Mouse (Mus musculus) cortical plate, adult 2 months (tissue): ENCODE measurements around the gene Tspear. TPM values are rescaled to one million over a fixed set of nuclear protein-coding genes. Genes with fewer than 3 reads are reported as not detected.
"Not testable (repeated sequence)": the region's sequence is repeated elsewhere in the genome, so short reads cannot be mapped to it uniquely, and the experiment has no call there.

ENCODE experiments used
- H3K27ac ChIP-seq: fragments of 200-500 bp; 2 replicates; pipeline ENCODE4 v1.5.1; 2012; ENCODE audit warnings: low read length, control low read depth, inconsistent platforms; ENCODE audit not compliant: insufficient read depth
- H3K4me1 ChIP-seq: fragments of 200-500 bp; 2 replicates; pipeline ENCODE4 v1.6.1; 2011; ENCODE audit warnings: low read length; ENCODE audit not compliant: control insufficient read depth, insufficient read depth
- H3K4me3 ChIP-seq: fragments of 200-500 bp; 2 replicates; pipeline ENCODE4 v1.5.1; 2011; ENCODE audit warnings: mild to moderate bottlenecking, low read length, control low read depth; ENCODE audit not compliant: insufficient read depth
- CTCF ChIP-seq: fragments of 200-500 bp; IDR thresholded peaks from 2 replicates; pipeline ENCODE4 v1.5.1; 2011; ENCODE audit warnings: mild to moderate bottlenecking, control low read depth, low read length; ENCODE audit not compliant: insufficient read depth; ENCODE audit errors: extremely low read depth
- POLR2A ChIP-seq: fragments of 200-500 bp; IDR thresholded peaks from 2 replicates; pipeline ENCODE4 v1.6.1; 2011; ENCODE audit warnings: mild to moderate bottlenecking, low read length, control low read depth; ENCODE audit not compliant: insufficient read depth; ENCODE audit errors: extremely low read depth
- polyA plus RNA-seq: library from polyadenylated mRNA; depleted of rRNA; stranded (reverse); fragments of >200 nt; gene quantifications from 2 replicates; pipeline ENCODE4 v1.2.3, GENCODE M21; 2012

Tspear gene
- polyA plus RNA-seq, 1 experiment, result 0.29 TPM

- H3K27ac ChIP-seq, result no peak overlapping the region
- H3K4me3 ChIP-seq, result no peak overlapping the region
- no peaks in the 10 kb centered on the region for H3K4me1 ChIP-seq
- no peak for TF ChIP-seq CTCF
Measured at GRCm38 (mm10) chr10:77738929-77739328, 52.6 kb downstream of the Tspear start.

- not testable (repeated sequence) for H3K27ac ChIP-seq, H3K4me1 ChIP-seq, H3K4me3 ChIP-seq
Measured at GRCm38 (mm10) chr10:77741924-77742688, 55.7 kb downstream of the Tspear start, which contains the start of gene Gm18596. Gm18596 (minus strand) TSS chr10:77742638.

- not testable (repeated sequence) for H3K4me1 ChIP-seq, H3K4me3 ChIP-seq, H3K27ac ChIP-seq
Measured at GRCm38 (mm10) chr10:77750686-77751085, 64.3 kb downstream of the Tspear start.

GRCm38 (mm10) chr10:77751254-77751653 lies 64.9 kb downstream of the Tspear start, which contains the start of gene Gm9736:
Gm9736 (minus strand) TSS chr10:77751354.
- not testable (repeated sequence) for H3K4me3 ChIP-seq, H3K27ac ChIP-seq, H3K4me1 ChIP-seq

GRCm38 (mm10) chr10:77752312-77752711 lies 65.9 kb downstream of the Tspear start:
- not testable (repeated sequence) for H3K4me1 ChIP-seq, H3K4me3 ChIP-seq, H3K27ac ChIP-seq

- Histone ChIP-seq H3K4me3 (no peak overlapping the region), H3K4me1 (no peaks in the 10 kb centered on the region), H3K27ac (no peak overlapping the region)
- TF ChIP-seq POLR2A (no peak), CTCF (no peak)
Measured at GRCm38 (mm10) chr10:77753448-77753847, 67.1 kb downstream of the Tspear start.

GRCm38 (mm10) chr10:77759582-77759981 lies 73.2 kb downstream of the Tspear start, which contains the start of gene Gm3233:
Gm3233 (minus strand) TSS chr10:77759682.
- H3K27ac ChIP-seq, H3K4me3 ChIP-seq, H3K4me1 ChIP-seq: not testable (repeated sequence)

GRCm38 (mm10) chr10:77769727-77770126 lies 83.4 kb downstream of the Tspear start:
- no peak for TF ChIP-seq CTCF
- TF ChIP-seq POLR2A, result no peak
- Histone ChIP-seq H3K4me3 (no peak overlapping the region), H3K27ac (no peak overlapping the region; the same call in 1 of the 2 replicates), H3K4me1 (no peaks in the 10 kb centered on the region)

GRCm38 (mm10) chr10:77771225-77771624 lies 84.9 kb downstream of the Tspear start, which contains the start of gene Gm3238:
Gm3238 (minus strand) TSS chr10:77771325.
- H3K4me1 ChIP-seq, H3K4me3 ChIP-seq, H3K27ac ChIP-seq: not testable (repeated sequence)

- not testable (repeated sequence) for H3K27ac ChIP-seq, H3K4me3 ChIP-seq, H3K4me1 ChIP-seq
Measured at GRCm38 (mm10) chr10:77772142-77772541, 85.8 kb downstream of the Tspear start.

- not testable (repeated sequence) for H3K4me1 ChIP-seq, H3K4me3 ChIP-seq, H3K27ac ChIP-seq
Measured at GRCm38 (mm10) chr10:77776844-77777243, 90.5 kb downstream of the Tspear start, which contains the start of gene Gm7138. Gm7138 (minus strand) TSS chr10:77776944.

GRCm38 (mm10) chr10:77782442-77782841 lies 96.1 kb downstream of the Tspear start, which contains the start of gene Gm3250:
Gm3250 (minus strand) TSS chr10:77782542.
- not testable (repeated sequence) for H3K27ac ChIP-seq, H3K4me1 ChIP-seq, H3K4me3 ChIP-seq

GRCm38 (mm10) chr10:77783396-77783795 lies 97.0 kb downstream of the Tspear start:
- H3K4me3 ChIP-seq, H3K4me1 ChIP-seq, H3K27ac ChIP-seq: not testable (repeated sequence)

GRCm38 (mm10) chr10:77787876-77788275 lies 101.5 kb downstream of the Tspear start, which contains the start of gene Gm7137:
Gm7137 (minus strand) TSS chr10:77788200.
- not testable (repeated sequence) for H3K27ac ChIP-seq, H3K4me1 ChIP-seq, H3K4me3 ChIP-seq
